Mouse (Mus musculus) midbrain, embryonic 15.5 days (tissue): ENCODE measurements around the gene Wdr95. TPM values are rescaled to one million over a fixed set of nuclear protein-coding genes. Genes with fewer than 3 reads are reported as not detected.
"Not testable (repeated sequence)": the region's sequence is repeated elsewhere in the genome, so short reads cannot be mapped to it uniquely, and the experiment has no call there.

Experiments used
- ATAC-seq: fragments of 200-750 bp; cut with Nextera tagmentation; replicated peaks from 2 replicates; pipeline ENCODE4 v1.8.0; 2017; ENCODE audit warnings: moderate TSS enrichment
- H3K27ac ChIP-seq: fragments of 300-500 bp; sonication (generic); 2 replicates; pipeline ENCODE4 v1.5.1; 2015; ENCODE audit warnings: mild to moderate bottlenecking, inconsistent platforms
- H3K27me3 ChIP-seq: fragments of 300-500 bp; sonication (generic); replicated peaks from 2 replicates; pipeline ENCODE4 v1.6.1; 2015; ENCODE audit warnings: inconsistent platforms
- H3K36me3 ChIP-seq: fragments of 300-500 bp; sonication (generic); replicated peaks from 2 replicates; pipeline ENCODE4 v1.6.1; 2015; ENCODE audit warnings: inconsistent platforms
- H3K4me1 ChIP-seq: fragments of 300-500 bp; sonication (generic); 2 replicates; pipeline ENCODE4 v1.6.1; 2015; ENCODE audit warnings: inconsistent platforms
- H3K4me2 ChIP-seq: fragments of 300-500 bp; sonication (generic); 2 replicates; pipeline ENCODE4 v1.6.1; 2015; ENCODE audit warnings: inconsistent platforms, mild to moderate bottlenecking, moderate library complexity
- H3K4me3 ChIP-seq: fragments of 300-500 bp; sonication (generic); 2 replicates; pipeline ENCODE4 v1.5.1; 2015; ENCODE audit warnings: mild to moderate bottlenecking, inconsistent platforms
- H3K9ac ChIP-seq: fragments of 300-500 bp; sonication (generic); 2 replicates; pipeline ENCODE4 v1.6.1; 2015; ENCODE audit warnings: mild to moderate bottlenecking, inconsistent platforms
- H3K9me3 ChIP-seq: fragments of 300-500 bp; sonication (generic); 2 replicates; pipeline ENCODE4 v1.6.1; 2016; ENCODE audit warnings: inconsistent platforms
- WGBS: fragments of 180-500 bp; shearing (Covaris S2); methylation state at CpG from one replicate; pipeline ENCODE4 v1.1.7; 2015; ENCODE audit warnings: mixed read lengths; 5-methylcytosine and 5-hydroxymethylcytosine counted together
- polyA plus RNA-seq: library from polyadenylated mRNA; unstranded; fragments of >200 nt; fragmentation: Nextera tagmentation; extraction: Ambion mirVana; gene quantifications from 2 replicates; pipeline ENCODE4 v1.2.1, GENCODE M21; 2015

The Wdr95 gene
- polyA plus RNA-seq, 1 experiment from 2014 or later, result 0.14 TPM

- WGBS, result 10% methylated on average over 16 of the region's 16 CpGs
- Histone ChIP-seq H3K4me3 (no peak overlapping the region), H3K27ac (peak overlapping the region; percentile 93), H3K9ac (peak overlapping the region; percentile 19; the same call in 1 of the 2 replicates), H3K9me3 (no peaks in the 10 kb centered on the region), H3K27me3 (no peaks in the 10 kb centered on the region), H3K36me3 (no peaks in the 10 kb centered on the region), H3K4me1 (peaks cover 57% of the 10 kb centered on the region), H3K4me2 (peak overlapping the region; percentile 34)
- ATAC-seq, result peak; percentile 88
These were observed 4.1 kb upstream of the Wdr95 start for GRCm38 (mm10) chr5:149524242-149524858.

- H3K4me3 ChIP-seq, result no peak overlapping the region
- H3K9ac ChIP-seq, result no peak overlapping the region
- ATAC-seq, result no peak
- H3K36me3 ChIP-seq, result no peaks in the 10 kb centered on the region
- no peaks in the 10 kb centered on the region for H3K9me3 ChIP-seq
- no peaks in the 10 kb centered on the region for H3K27me3 ChIP-seq
- H3K4me1 ChIP-seq, result peaks cover 61% of the 10 kb centered on the region
- peak overlapping the region; percentile 34; the same call in 1 of the 2 replicates for H3K4me2 ChIP-seq
- WGBS, result 37% methylated on average over 6 of the region's 6 CpGs
- peak overlapping the region; percentile 93 for H3K27ac ChIP-seq
These were observed 3.3 kb upstream of the Wdr95 start for GRCm38 (mm10) chr5:149525055-149525785.

GRCm38 (mm10) chr5:149526467-149526951, 2.0 kb upstream of the Wdr95 start:
- Histone ChIP-seq H3K4me1 (peaks cover 54% of the 10 kb centered on the region), H3K27me3 (no peaks in the 10 kb centered on the region), H3K4me2 (peak overlapping the region; percentile 14; the same call in 1 of the 2 replicates), H3K36me3 (no peaks in the 10 kb centered on the region), H3K27ac (peak overlapping the region; percentile 31), H3K4me3 (no peak overlapping the region), H3K9ac (no peak overlapping the region), H3K9me3 (no peaks in the 10 kb centered on the region)
- ATAC-seq, result no peak
- 34% methylated on average over 10 of the region's 10 CpGs for WGBS

DNA sequence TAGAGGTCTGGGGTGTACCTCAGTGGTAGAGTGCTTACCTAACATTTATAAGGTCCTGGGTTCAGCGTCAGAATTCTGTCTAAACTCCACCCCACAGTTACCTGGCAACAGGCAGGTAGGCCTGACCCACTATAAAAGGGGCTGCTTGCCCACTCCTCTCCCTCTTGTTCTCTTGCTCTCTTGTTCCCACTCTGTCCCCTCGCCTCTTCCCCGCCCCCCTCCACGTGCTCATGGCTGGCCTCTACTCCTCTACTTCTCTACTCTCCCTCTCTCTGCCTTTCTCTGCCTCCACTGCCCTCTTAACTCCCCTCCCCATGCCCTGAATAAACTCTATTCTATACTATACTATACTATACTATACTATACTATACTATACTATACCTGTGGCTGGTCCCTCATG, 1.2 kb upstream of the Wdr95 start:
- 77% methylated on average over 4 of the region's 4 CpGs for WGBS
- H3K9me3 ChIP-seq, H3K27me3 ChIP-seq, H3K36me3 ChIP-seq, H3K9ac ChIP-seq, H3K4me3 ChIP-seq, H3K4me2 ChIP-seq: not testable (repeated sequence)
- H3K27ac ChIP-seq, result peak overlapping the region; percentile 31; the same call in 1 of the 2 replicates
- 0 out of 2 replicates have a peak, but pooled peaks have one; percentile 10 for ATAC-seq
- peaks cover 52% of the 10 kb centered on the region for H3K4me1 ChIP-seq

DNA sequence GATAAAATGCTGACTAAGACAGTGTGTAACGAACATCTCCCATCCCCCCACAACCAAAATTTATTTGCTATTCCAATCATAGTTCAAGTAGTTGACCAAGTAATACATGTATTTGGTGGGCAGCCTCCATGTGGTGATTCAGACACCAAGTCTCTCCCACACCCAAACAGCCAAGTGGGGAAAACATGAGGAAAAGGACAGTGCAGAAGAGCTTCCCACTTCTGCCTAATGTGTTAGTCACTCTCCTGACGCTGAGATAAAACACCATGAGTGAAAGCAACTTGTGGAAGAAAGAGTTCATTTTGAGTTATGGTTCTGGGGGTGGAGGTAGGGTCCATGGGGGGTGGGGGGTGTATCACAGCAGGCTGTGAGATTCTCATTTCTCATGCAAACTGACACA, 5.4 kb downstream of the Wdr95 start:
- H3K9me3 ChIP-seq, result no peaks in the 10 kb centered on the region
- no peak overlapping the region for H3K27ac ChIP-seq
- no peaks in the 10 kb centered on the region for H3K36me3 ChIP-seq
- WGBS, result 93% methylated on average over 2 of the region's 2 CpGs
- no peak overlapping the region for H3K4me3 ChIP-seq
- H3K27me3 ChIP-seq, result no peaks in the 10 kb centered on the region
- H3K4me1 ChIP-seq, result peaks cover 27% of the 10 kb centered on the region
- ATAC-seq, result no peak
- no peak overlapping the region for H3K9ac ChIP-seq
- H3K4me2 ChIP-seq, result no peak overlapping the region

- H3K27ac ChIP-seq, result no peak overlapping the region
- no peak overlapping the region for H3K4me2 ChIP-seq
- no peaks in the 10 kb centered on the region for H3K9me3 ChIP-seq
- no peak overlapping the region for H3K9ac ChIP-seq
- no peak overlapping the region for H3K4me3 ChIP-seq
- no peak for ATAC-seq
- 66% methylated on average over 9 of the region's 9 CpGs for WGBS
- no peaks in the 10 kb centered on the region for H3K36me3 ChIP-seq
- peaks cover 18% of the 10 kb centered on the region for H3K4me1 ChIP-seq
- H3K27me3 ChIP-seq, result no peaks in the 10 kb centered on the region
These were observed 7.5 kb downstream of the Wdr95 start for GRCm38 (mm10) chr5:149536005-149536404.

- Histone ChIP-seq H3K27me3 (no peaks in the 10 kb centered on the region), H3K9ac (peak overlapping the region; percentile 16; the same call in 1 of the 2 replicates), H3K36me3 (no peaks in the 10 kb centered on the region), H3K4me3 (no peak overlapping the region), H3K4me2 (peak overlapping the region; percentile 36), H3K9me3 (no peaks in the 10 kb centered on the region), H3K27ac (peak overlapping the region; percentile 66), H3K4me1 (peaks cover 18% of the 10 kb centered on the region)
- ATAC-seq, result peak; percentile 53; the same call in 1 of the 2 replicates
- WGBS, result 28% methylated on average over 16 of the region's 16 CpGs
These were observed 9.5 kb downstream of the Wdr95 start for GRCm38 (mm10) chr5:149537796-149538511.

DNA sequence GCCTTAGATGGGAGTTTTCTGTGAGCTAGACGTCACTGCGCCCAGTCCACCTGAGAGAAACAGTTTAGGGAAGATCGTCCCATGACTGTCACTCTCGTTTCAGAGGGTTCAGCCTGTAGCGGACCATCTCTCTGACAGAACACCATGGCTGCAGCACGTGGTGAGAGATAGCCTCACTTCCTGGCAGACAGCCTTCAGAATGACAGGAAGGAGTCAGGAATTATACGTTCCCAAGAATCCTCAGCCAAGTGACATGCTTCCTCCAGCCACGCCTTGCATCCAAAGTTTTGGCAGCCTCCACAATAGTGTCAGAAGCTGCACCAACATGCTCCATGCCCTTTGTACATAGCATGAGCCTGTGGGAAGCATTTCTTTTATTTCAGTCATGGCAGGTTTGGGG, 10.1 kb downstream of the Wdr95 start:
- H3K36me3 ChIP-seq, result no peaks in the 10 kb centered on the region
- H3K4me1 ChIP-seq, result peaks cover 18% of the 10 kb centered on the region
- H3K9me3 ChIP-seq, result no peaks in the 10 kb centered on the region
- H3K27ac ChIP-seq, result peak overlapping the region; percentile 66
- no peak for ATAC-seq
- peak overlapping the region; percentile 16; the same call in 1 of the 2 replicates for H3K9ac ChIP-seq
- peak overlapping the region; percentile 36 for H3K4me2 ChIP-seq
- WGBS, result 75% methylated on average over 8 of the region's 8 CpGs
- no peaks in the 10 kb centered on the region for H3K27me3 ChIP-seq
- no peak overlapping the region for H3K4me3 ChIP-seq

- Histone ChIP-seq H3K36me3 (no peaks in the 10 kb centered on the region), H3K4me2 (no peak overlapping the region), H3K9ac (no peak overlapping the region), H3K27me3 (no peaks in the 10 kb centered on the region), H3K9me3 (no peaks in the 10 kb centered on the region), H3K4me3 (no peak overlapping the region), H3K27ac (no peak overlapping the region), H3K4me1 (peaks cover 18% of the 10 kb centered on the region)
- WGBS, result 86% methylated on average over 4 of the region's 4 CpGs
- ATAC-seq, result no peak
These were observed 10.6 kb downstream of the Wdr95 start for GRCm38 (mm10) chr5:149539051-149539450.

DNA sequence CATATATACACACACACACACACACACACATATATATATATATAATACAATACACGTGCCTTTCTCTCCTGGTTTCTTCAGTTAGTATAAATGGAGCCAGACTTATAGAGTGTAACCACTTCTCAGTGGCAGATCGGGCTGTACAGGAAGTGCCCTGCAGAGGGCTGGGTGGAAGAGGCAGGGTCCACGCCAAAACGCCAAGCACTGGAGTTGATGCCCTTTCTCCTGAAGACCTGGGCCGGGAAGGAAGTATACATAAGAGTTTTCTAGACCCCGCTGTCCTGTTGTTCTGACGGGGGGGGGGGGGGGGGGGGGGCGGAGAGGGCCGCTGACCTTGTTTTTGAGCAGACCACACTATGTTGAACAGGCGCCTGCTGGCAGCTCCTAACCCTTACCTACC, 22.7 kb downstream of the Wdr95 start:
- no peak overlapping the region for H3K9ac ChIP-seq
- ATAC-seq, result no peak
- WGBS, result 74% methylated on average over 9 of the region's 10 CpGs
- H3K27me3 ChIP-seq, result no peaks in the 10 kb centered on the region
- no peaks in the 10 kb centered on the region for H3K4me1 ChIP-seq
- H3K9me3 ChIP-seq, result no peaks in the 10 kb centered on the region
- H3K4me2 ChIP-seq, result no peak overlapping the region
- no peak overlapping the region for H3K4me3 ChIP-seq
- no peaks in the 10 kb centered on the region for H3K36me3 ChIP-seq
- H3K27ac ChIP-seq, result no peak overlapping the region

DNA sequence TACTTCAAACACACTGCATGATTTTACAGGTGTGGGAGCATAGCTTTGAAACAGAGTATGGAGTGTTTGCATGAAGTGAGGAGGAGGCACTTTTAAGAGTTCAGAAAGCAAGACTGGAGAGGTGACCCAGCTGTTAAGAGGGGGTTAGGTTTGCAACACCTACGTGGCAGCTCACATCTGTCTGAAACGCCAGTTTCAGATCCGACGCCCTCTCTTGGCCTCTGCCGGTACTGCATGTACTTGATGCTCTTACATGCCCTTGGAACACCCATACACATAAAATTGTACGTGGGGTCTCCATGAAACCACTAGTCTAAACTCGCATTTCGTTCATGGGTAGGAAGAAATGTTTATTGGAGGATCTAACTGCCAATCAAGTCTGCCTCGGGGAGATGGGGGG, 24.3 kb downstream of the Wdr95 start:
- Histone ChIP-seq H3K27ac (no peak overlapping the region), H3K9ac (no peak overlapping the region), H3K9me3 (no peaks in the 10 kb centered on the region), H3K4me1 (no peaks in the 10 kb centered on the region), H3K4me3 (no peak overlapping the region), H3K4me2 (no peak overlapping the region), H3K36me3 (no peaks in the 10 kb centered on the region), H3K27me3 (no peaks in the 10 kb centered on the region)
- no peak for ATAC-seq
- WGBS, result 50% methylated on average over 9 of the region's 9 CpGs

- Histone ChIP-seq H3K4me3 (no peak overlapping the region), H3K4me2 (no peak overlapping the region), H3K4me1 (no peaks in the 10 kb centered on the region), H3K36me3 (no peaks in the 10 kb centered on the region), H3K27me3 (no peaks in the 10 kb centered on the region), H3K27ac (no peak overlapping the region), H3K9me3 (no peaks in the 10 kb centered on the region), H3K9ac (no peak overlapping the region)
- WGBS, result 94% methylated on average over 11 of the region's 11 CpGs
- no peak for ATAC-seq
These were observed 24.9 kb downstream of the Wdr95 start for GRCm38 (mm10) chr5:149553373-149553772.
